Mouse (Mus musculus) neural tube, embryonic 11.5 days (tissue): ENCODE results near the gene Mettl27. TPM values are rescaled to one million over a fixed set of nuclear protein-coding genes. Genes with fewer than 3 reads are reported as not detected.
A peak's percentile ranks its signal among the peaks of the same experiment; 100 is the strongest.

Experiments
- ATAC-seq: fragments of 200-750 bp; cut with Nextera tagmentation; 2 replicates; pipeline ENCODE4 v1.8.0; 2017; ENCODE audit warnings: moderate number of reproducible peaks, mild to moderate bottlenecking, moderate TSS enrichment, moderate library complexity; ENCODE audit not compliant: insufficient read depth, low FRiP score, low TSS enrichment
- DNase-seq: peaks from one replicate; pipeline ENCODE4 v3.0.0-alpha.2; 2015; ENCODE audit warnings: low spot score
- H3K27ac ChIP-seq: fragments of 300-500 bp; sonication (generic); 2 replicates; pipeline ENCODE4 v1.5.1; 2014; ENCODE audit warnings: low read depth, mild to moderate bottlenecking, low read length
- H3K27me3 ChIP-seq: fragments of 300-500 bp; sonication (generic); 2 replicates; pipeline ENCODE4 v1.6.1; 2014; ENCODE audit warnings: mild to moderate bottlenecking, low read length, mixed read lengths; ENCODE audit not compliant: control insufficient read depth, insufficient read depth
- H3K36me3 ChIP-seq: fragments of 300-500 bp; sonication (generic); 2 replicates; pipeline ENCODE4 v1.6.1; 2014; ENCODE audit warnings: mild to moderate bottlenecking, low read length, moderate library complexity, mixed read lengths; ENCODE audit not compliant: control insufficient read depth, insufficient read depth
- H3K4me1 ChIP-seq: fragments of 300-500 bp; sonication (generic); 2 replicates; pipeline ENCODE4 v1.6.1; 2014; ENCODE audit warnings: low read length, mixed read lengths; ENCODE audit not compliant: control insufficient read depth, insufficient read depth
- H3K4me2 ChIP-seq: fragments of 300-500 bp; sonication (generic); 2 replicates; pipeline ENCODE4 v1.6.1; 2014; ENCODE audit warnings: low read depth, mild to moderate bottlenecking, moderate library complexity
- H3K4me3 ChIP-seq: fragments of 300-500 bp; sonication (generic); 2 replicates; pipeline ENCODE4 v1.5.1; 2014; ENCODE audit warnings: low read depth, low read length
- H3K9ac ChIP-seq: fragments of 300-500 bp; sonication (generic); 2 replicates; pipeline ENCODE4 v1.6.1; 2014; ENCODE audit warnings: mild to moderate bottlenecking, low read length
- H3K9me3 ChIP-seq: fragments of 300-500 bp; sonication (generic); 2 replicates; pipeline ENCODE4 v1.6.1; 2016; ENCODE audit warnings: low read length; ENCODE audit not compliant: control insufficient read depth
- WGBS: fragments of 180-500 bp; shearing (Covaris S2); extraction: QIAGEN DNeasy Blood & Tissue Kit; methylation state at CpG from one replicate; pipeline ENCODE4 v1.1.7; 2014; 5-methylcytosine and 5-hydroxymethylcytosine counted together
- polyA plus RNA-seq: library from polyadenylated mRNA; unstranded; fragments of >200 nt; fragmentation: Nextera tagmentation; extraction: Ambion mirVana; gene quantifications from 2 replicates; pipeline ENCODE4 v1.2.1, GENCODE M21; 2014

The Mettl27 gene
- polyA plus RNA-seq, 1 experiment from 2014 or later, result 8.7 TPM

DNA sequence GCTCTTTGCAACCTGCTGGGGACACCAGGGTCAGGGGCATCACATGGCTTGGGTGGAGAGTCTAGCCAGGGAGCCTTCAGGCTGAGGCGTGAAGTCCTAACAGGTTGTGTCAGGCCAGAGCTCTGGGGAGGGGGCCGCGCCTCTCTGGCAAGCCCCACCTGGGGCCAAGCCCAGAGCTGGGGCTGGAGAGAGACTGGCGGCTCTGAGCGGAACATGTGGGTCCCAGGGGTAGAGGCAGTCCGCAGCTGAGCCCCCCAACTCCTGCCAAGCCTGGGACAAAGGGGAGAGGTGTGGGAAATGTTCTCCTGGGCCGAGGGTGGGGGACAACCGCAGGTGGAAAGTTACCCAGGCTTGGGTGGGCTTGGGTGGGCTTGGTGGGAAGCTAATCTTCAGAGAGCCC is 35.2 kb upstream of the Mettl27 start:
- no peak overlapping the region for H3K4me3 ChIP-seq
- H3K27me3 ChIP-seq, result no peaks in the 10 kb centered on the region
- H3K4me1 ChIP-seq, result no peaks in the 10 kb centered on the region
- H3K36me3 ChIP-seq, result no peaks in the 10 kb centered on the region
- DNase-seq (no peak), ATAC-seq (no peak)
- H3K4me2 ChIP-seq, result no peak overlapping the region
- 80% methylated on average over 8 of the region's 8 CpGs for WGBS
- no peak overlapping the region for H3K9ac ChIP-seq
- H3K9me3 ChIP-seq, result no peaks in the 10 kb centered on the region
- no peak overlapping the region for H3K27ac ChIP-seq

DNA sequence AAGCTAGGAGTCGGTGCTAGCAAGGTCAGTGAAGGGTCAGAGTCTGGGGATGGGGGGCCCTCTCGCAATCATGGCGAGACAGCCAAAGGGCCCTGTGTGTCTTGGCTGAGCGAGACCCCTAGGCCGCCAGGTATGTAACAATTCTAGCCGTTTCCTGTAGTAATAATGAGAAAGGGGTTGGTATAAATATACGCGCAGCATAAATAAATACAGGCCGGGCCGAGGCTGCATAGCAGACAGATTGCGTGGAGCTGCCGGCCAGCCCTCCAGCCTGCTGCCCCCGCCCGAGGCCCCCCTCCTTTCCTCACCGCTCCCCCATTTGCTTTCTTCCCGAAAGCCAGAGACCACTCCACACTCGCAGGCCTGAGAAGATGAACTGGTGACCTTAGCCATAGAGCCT is 34.6 kb upstream of the Mettl27 start:
- Histone ChIP-seq H3K27ac (no peak overlapping the region), H3K4me3 (no peak overlapping the region), H3K9me3 (no peaks in the 10 kb centered on the region), H3K4me2 (no peak overlapping the region), H3K4me1 (no peaks in the 10 kb centered on the region), H3K27me3 (no peaks in the 10 kb centered on the region), H3K36me3 (no peaks in the 10 kb centered on the region), H3K9ac (no peak overlapping the region)
- no peak for ATAC-seq
- no peak for DNase-seq
- WGBS, result 77% methylated on average over 17 of the region's 17 CpGs

DNA sequence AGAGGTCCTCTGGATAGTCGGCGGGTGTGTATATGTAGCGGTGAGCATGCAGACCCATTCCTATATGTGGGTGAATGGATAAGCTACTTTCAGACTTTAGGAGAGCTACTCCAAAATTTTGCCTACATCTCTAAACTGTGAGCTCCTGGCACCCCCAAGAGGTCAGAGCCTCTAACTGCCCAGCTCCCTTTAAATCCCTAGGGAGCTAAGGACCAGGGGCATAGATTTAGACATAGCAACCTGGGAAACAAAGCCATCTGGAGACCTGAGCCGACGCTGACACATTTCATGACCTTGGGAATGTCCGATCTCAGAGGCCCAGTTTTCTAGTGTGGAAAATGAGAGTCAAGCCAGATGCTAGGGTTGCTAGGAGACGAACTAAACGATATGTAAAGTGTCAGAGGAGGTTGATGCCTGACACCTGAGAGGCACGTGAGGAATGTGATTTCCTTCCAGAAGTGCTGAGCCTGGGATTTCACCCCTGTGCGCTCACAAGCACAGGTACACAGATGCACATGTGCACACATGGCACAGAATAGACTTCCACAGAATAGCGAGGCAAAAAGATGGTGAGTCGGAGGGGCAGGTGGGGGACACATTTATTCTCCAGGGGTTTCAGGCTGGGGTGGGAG is 31.0 kb upstream of the Mettl27 start:
- H3K9me3 ChIP-seq, result no peaks in the 10 kb centered on the region
- H3K4me2 ChIP-seq, result no peak overlapping the region
- no peak overlapping the region for H3K27ac ChIP-seq
- 52% methylated on average over 12 of the region's 12 CpGs for WGBS
- no peak overlapping the region for H3K4me3 ChIP-seq
- DNase-seq (peak; percentile 53), ATAC-seq (no peak)
- H3K4me1 ChIP-seq, result no peaks in the 10 kb centered on the region
- H3K9ac ChIP-seq, result no peak overlapping the region
- H3K27me3 ChIP-seq, result no peaks in the 10 kb centered on the region
- H3K36me3 ChIP-seq, result no peaks in the 10 kb centered on the region

DNA sequence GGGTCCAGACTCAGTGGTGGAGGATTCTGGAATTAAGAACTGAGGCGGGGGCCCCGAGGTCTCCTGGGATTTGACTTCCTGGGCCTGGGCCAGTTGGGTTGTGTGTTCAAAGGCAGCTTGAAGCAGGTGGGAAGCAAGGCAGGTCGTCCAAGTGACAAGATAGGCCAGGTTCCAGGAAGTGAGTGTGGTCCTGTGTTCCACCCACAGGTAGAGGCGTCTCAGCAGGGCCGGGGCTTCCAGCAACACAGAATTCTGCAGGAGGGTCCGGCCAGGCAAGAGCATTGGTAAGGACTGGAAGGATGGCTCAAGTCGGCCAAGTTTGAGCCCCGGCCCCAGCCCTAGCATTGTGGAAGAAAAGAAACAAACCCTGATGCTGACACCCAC is 30.5 kb upstream of the Mettl27 start:
- WGBS, result 75% methylated on average over 8 of the region's 8 CpGs
- H3K4me2 ChIP-seq, result no peak overlapping the region
- no peak overlapping the region for H3K9ac ChIP-seq
- H3K4me3 ChIP-seq, result no peak overlapping the region
- no peaks in the 10 kb centered on the region for H3K4me1 ChIP-seq
- no peak for ATAC-seq
- no peak overlapping the region for H3K27ac ChIP-seq
- no peaks in the 10 kb centered on the region for H3K36me3 ChIP-seq
- no peak for DNase-seq
- H3K27me3 ChIP-seq, result no peaks in the 10 kb centered on the region
- no peaks in the 10 kb centered on the region for H3K9me3 ChIP-seq

- Histone ChIP-seq H3K4me1 (no peaks in the 10 kb centered on the region), H3K36me3 (no peaks in the 10 kb centered on the region), H3K9ac (no peak within 1 kb of the TSS), H3K4me3 (no peak within 1 kb of the TSS), H3K4me2 (no peak within 1 kb of the TSS), H3K27ac (no peak within 1 kb of the TSS), H3K27me3 (no peaks in the 10 kb centered on the region), H3K9me3 (no peaks in the 10 kb centered on the region)
- WGBS, result 79% methylated on average over 6 of the region's 6 CpGs
- ATAC-seq, result no peak
- no peak for DNase-seq
Observed at GRCm38 (mm10) chr5:134906633-134907032, 25.5 kb upstream of the Mettl27 start, which contains the start of gene Tmem270. Gene Tmem270, minus strand, starts transcription at chr5:134906733.

DNA sequence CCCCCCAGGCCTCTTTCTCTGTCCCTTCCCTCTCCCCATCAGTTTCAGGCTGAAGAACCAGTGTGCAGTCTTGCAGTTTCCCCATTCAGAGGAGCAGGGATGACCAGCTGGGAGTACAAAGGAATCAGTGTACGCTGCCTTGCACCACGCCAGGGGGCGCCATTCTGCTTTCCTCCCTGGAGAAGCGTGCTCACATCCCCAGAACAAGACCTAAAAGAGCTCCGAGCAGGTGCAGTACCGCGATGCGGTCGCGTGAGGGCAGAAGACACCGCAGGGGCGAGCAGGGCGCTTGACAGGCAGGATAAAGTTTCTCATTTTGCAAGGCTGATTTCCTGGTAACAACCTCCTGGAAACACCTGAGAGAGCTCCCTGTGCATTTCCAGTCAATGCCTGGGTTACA is 25.0 kb upstream of the Mettl27 start:
- Histone ChIP-seq H3K4me3 (no peak overlapping the region), H3K4me1 (no peaks in the 10 kb centered on the region), H3K27me3 (no peaks in the 10 kb centered on the region), H3K4me2 (no peak overlapping the region), H3K9me3 (no peaks in the 10 kb centered on the region), H3K27ac (no peak overlapping the region), H3K9ac (no peak overlapping the region), H3K36me3 (no peaks in the 10 kb centered on the region)
- WGBS, result under 1% methylated on average over 13 of the region's 13 CpGs
- DNase-seq (peak; percentile 91), ATAC-seq (peak; percentile 53)

GRCm38 (mm10) chr5:134911901-134912300 is 20.3 kb upstream of the Mettl27 start:
- Histone ChIP-seq H3K4me2 (no peak overlapping the region), H3K9me3 (no peaks in the 10 kb centered on the region), H3K36me3 (no peaks in the 10 kb centered on the region), H3K9ac (no peak overlapping the region), H3K4me1 (no peaks in the 10 kb centered on the region), H3K4me3 (no peak overlapping the region), H3K27me3 (no peaks in the 10 kb centered on the region), H3K27ac (no peak overlapping the region)
- ATAC-seq (no peak), DNase-seq (no peak)
- 98% methylated on average over 2 of the region's 2 CpGs for whole genome bisulfite sequencing

DNA sequence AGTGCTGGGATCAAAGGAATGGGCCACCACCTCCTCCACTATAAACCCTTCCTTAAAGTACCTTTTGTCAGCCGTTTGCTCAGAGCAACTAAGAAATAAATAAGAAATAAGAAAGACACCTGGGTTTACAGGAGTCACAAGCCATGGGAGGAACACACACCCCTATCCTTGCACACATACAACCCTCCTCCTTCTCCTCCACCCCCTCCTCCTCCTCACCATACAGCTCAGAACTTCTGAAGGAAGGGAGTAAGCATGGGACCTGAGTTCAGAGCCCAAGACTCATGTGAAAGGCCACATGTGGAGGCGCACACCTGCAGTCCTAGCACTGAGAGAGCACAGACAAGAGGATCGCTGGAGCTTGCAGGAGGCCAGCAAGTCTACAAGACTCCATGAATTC is 18.8 kb upstream of the Mettl27 start:
- Histone ChIP-seq H3K4me2 (no peak overlapping the region), H3K36me3 (no peaks in the 10 kb centered on the region), H3K27ac (no peak overlapping the region), H3K27me3 (no peaks in the 10 kb centered on the region), H3K9ac (no peak overlapping the region), H3K4me1 (no peaks in the 10 kb centered on the region), H3K9me3 (no peaks in the 10 kb centered on the region), H3K4me3 (no peak overlapping the region)
- 82% methylated on average over 3 of the region's 3 CpGs for WGBS
- ATAC-seq (no peak), DNase-seq (no peak)

DNA sequence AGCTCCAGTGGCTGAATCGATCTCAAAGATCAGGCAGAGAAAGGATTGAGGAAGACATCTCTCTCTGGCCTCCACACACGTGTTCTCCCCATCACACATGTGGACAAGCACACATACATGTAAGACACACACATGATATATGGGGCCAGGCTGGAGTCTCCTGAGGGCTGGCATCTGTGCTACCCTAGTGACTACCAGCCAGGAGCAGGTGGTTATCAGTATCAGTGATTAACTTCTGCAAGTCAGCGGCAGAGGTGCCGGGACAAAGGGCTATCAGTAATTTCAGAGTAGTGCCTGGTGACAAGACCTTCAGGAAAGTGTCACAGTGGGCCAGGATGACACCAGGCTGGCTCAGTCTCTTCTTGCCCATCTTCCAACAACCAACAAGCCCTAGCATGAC is 18.4 kb upstream of the Mettl27 start:
- Histone ChIP-seq H3K27ac (no peak overlapping the region), H3K9ac (no peak overlapping the region), H3K4me2 (no peak overlapping the region), H3K27me3 (no peaks in the 10 kb centered on the region), H3K9me3 (no peaks in the 10 kb centered on the region), H3K4me1 (no peaks in the 10 kb centered on the region), H3K36me3 (no peaks in the 10 kb centered on the region), H3K4me3 (no peak overlapping the region)
- 84% methylated on average over 4 of the region's 4 CpGs for WGBS
- ATAC-seq (no peak), DNase-seq (no peak)
